Mouse (Mus musculus): ENCODE results near the gene Rnls.
A peak's percentile ranks its signal among the peaks of the same experiment; 100 is the strongest.

The Rnls gene

GRCm38 (mm10) chr19:33262421-33262820 lies 129.7 kb downstream of the Rnls start:
- DNase-seq (ENCODE audit: low read depth, low spot score): no peak

GRCm38 (mm10) chr19:33259164-33259563 lies 132.9 kb downstream of the Rnls start:
- no peak for DNase-seq (ENCODE audit: low read depth, low spot score)

GRCm38 (mm10) chr19:33253893-33254292 lies 138.2 kb downstream of the Rnls start:
- no peak for DNase-seq (ENCODE audit: low read depth, low spot score)

- no peak for DNase-seq (ENCODE audit: low read depth, low spot score)
Observed at GRCm38 (mm10) chr19:33252226-33252625, 139.9 kb downstream of the Rnls start.

- DNase-seq (ENCODE audit: low read depth, low spot score): no peak
Observed at GRCm38 (mm10) chr19:33244196-33244595, 147.9 kb downstream of the Rnls start.

GRCm38 (mm10) chr19:33240386-33240785 lies 151.7 kb downstream of the Rnls start:
- DNase-seq (ENCODE audit: low read depth, low spot score): no peak

GRCm38 (mm10) chr19:33232902-33233301 lies 159.2 kb downstream of the Rnls start:
- no peak for DNase-seq (ENCODE audit: low read depth, low spot score)

- no peak for DNase-seq (ENCODE audit: low read depth, low spot score)
Observed at GRCm38 (mm10) chr19:33231303-33231702, 160.8 kb downstream of the Rnls start.

- peak; percentile 42 for DNase-seq (ENCODE audit: low read depth, low spot score)
Observed at GRCm38 (mm10) chr19:33227004-33227403, 165.1 kb downstream of the Rnls start.

GRCm38 (mm10) chr19:33225858-33226705 lies 166.0 kb downstream of the Rnls start:
- DNase-seq (ENCODE audit: low read depth, low spot score): no peak

- no peak for DNase-seq (ENCODE audit: low read depth, low spot score)
Observed at GRCm38 (mm10) chr19:33225002-33225376, 167.1 kb downstream of the Rnls start.

GRCm38 (mm10) chr19:33224181-33225001 lies 167.7 kb downstream of the Rnls start:
- DNase-seq (ENCODE audit: low read depth, low spot score): no peak

GRCm38 (mm10) chr19:33223766-33224165 lies 168.3 kb downstream of the Rnls start:
- no peak for DNase-seq (ENCODE audit: low read depth, low spot score)

GRCm38 (mm10) chr19:33223276-33223675 lies 168.8 kb downstream of the Rnls start:
- no peak for DNase-seq (ENCODE audit: low read depth, low spot score)

GRCm38 (mm10) chr19:33222595-33223223 lies 169.4 kb downstream of the Rnls start:
- no peak for DNase-seq (ENCODE audit: low read depth, low spot score)

GRCm38 (mm10) chr19:33217791-33218300 lies 174.2 kb downstream of the Rnls start:
- DNase-seq (ENCODE audit: low read depth, low spot score): no peak

GRCm38 (mm10) chr19:33209709-33210108 lies 182.4 kb downstream of the Rnls start:
- DNase-seq (ENCODE audit: low read depth, low spot score): no peak

GRCm38 (mm10) chr19:33207991-33208390 lies 184.1 kb downstream of the Rnls start:
- no peak for DNase-seq (ENCODE audit: low read depth, low spot score)

- no peak for DNase-seq (ENCODE audit: low read depth, low spot score)
Observed at GRCm38 (mm10) chr19:33205389-33205788, 186.7 kb downstream of the Rnls start.

- DNase-seq (ENCODE audit: low read depth, low spot score): no peak
Observed at GRCm38 (mm10) chr19:33202422-33202821, 189.7 kb downstream of the Rnls start.

GRCm38 (mm10) chr19:33201181-33201580 lies 190.9 kb downstream of the Rnls start:
- no peak for DNase-seq (ENCODE audit: low read depth, low spot score)

GRCm38 (mm10) chr19:33192064-33192463 lies 200.0 kb downstream of the Rnls start:
- no peak for DNase-seq (ENCODE audit: low read depth, low spot score)
